Mouse (Mus musculus) myocyte (in vitro differentiated cells): ENCODE measurements around the gene Stambpl1.

Experiments
- E2F4 ChIP-seq: IDR thresholded peaks from one replicate; pipeline ENCODE4 v1.6.1; 2011; ENCODE audit warnings: mild to moderate bottlenecking, control low read depth, moderate library complexity; ENCODE audit not compliant: insufficient read depth
- MAX ChIP-seq: IDR thresholded peaks from one replicate; pipeline ENCODE4 v1.6.1; 2011; ENCODE audit warnings: low read depth, mild to moderate bottlenecking, control low read depth
- POLR2A ChIP-seq: IDR thresholded peaks from one replicate; pipeline ENCODE4 v1.6.1; 2011; ENCODE audit warnings: low read depth, mild to moderate bottlenecking, control low read depth, moderate library complexity; ENCODE audit not compliant: insufficient read length
- SRF ChIP-seq: IDR thresholded peaks from one replicate; pipeline ENCODE4 v1.6.1; 2011; ENCODE audit warnings: low read depth; ENCODE audit not compliant: control insufficient read depth, insufficient read length
- TCF12 ChIP-seq: IDR thresholded peaks from one replicate; pipeline ENCODE4 v1.6.1; 2011; ENCODE audit warnings: mild to moderate bottlenecking, control low read depth; ENCODE audit not compliant: poor library complexity, insufficient read depth, severe bottlenecking

DNA sequence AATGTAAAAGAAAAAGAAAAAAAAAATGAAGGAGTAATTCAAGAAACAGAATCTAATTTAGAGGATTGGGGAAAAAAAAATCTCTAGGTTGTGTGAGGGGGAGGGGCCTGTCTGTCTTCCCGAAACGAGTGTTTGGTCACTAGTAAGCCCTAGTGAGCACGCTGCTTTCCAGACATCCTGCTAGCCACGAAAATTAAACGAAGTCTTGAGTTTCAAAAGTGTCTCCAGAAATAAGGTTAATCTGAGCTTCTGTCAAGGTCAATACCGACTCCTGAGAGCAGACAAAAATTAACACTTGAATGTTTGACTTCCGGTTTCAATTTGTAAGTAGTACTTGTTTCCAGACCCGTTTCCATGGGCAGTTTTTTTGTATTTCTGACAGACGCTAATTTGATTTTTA, 1.1 kb downstream of the Stambpl1 start:
- no peak for TF ChIP-seq TCF12
- no peak for TF ChIP-seq POLR2A
- TF ChIP-seq E2F4, result no peak
- TF ChIP-seq MAX, result no peak
- TF ChIP-seq SRF, result no peak
